11 mouse cellular contexts compared by ENCODE assay signal in genomic region chr7:74065449-74066099, GRCm38 (mm10). TPM values are rescaled to one million over a fixed set of nuclear protein-coding genes. Genes with fewer than 3 reads are reported as not detected.
A peak's percentile ranks its signal among the peaks of the same experiment; 100 is the strongest.
DNase-seq lines count a peak whose midpoint lies in the region; ATAC-seq and TF ChIP-seq lines count a peak whose summit lies in the region.
"Had no signal": no experiment of that assay in that cellular context is flagged by ENCODE, and none has a peak within 500 bp of the region (broad histone marks: within the 10 kb centered on the region; RNA-seq: fewer than 3 reads in every experiment).

No protein-coding gene starts in this region.

- intact Hi-C loops in gastrocnemius, adult 2 months (cut with DNase I): no loop called here

- peak; percentile 22 for DNase-seq in gastrocnemius, adult 2 months
- no peak for DNase-seq in gastrocnemius, adult 18-20 months (ENCODE audit: low spot score)
- DNase-seq in embryonic facial prominence, embryonic 14.5 days (ENCODE audit: low spot score): peak; percentile 79
- peak; percentile 8 to 14 for DNase-seq in kidney, adult 8-10 months
- no peak for DNase-seq in layer of hippocampus, postnatal 14 days (ENCODE audit: low spot score in 2 of 2)
- DNase-seq in adrenal gland, adult (ENCODE audit: inconsistent age in 2 of 2, low spot score in 1 of 2): no peak
- no peak for DNase-seq in thymus, postnatal 36 days

- peaks cover 11% of the 10 kb centered on the region for H3K4me1 ChIP-seq in embryonic facial prominence, embryonic 14.5 days (ENCODE audit: control insufficient read depth, insufficient read depth, low read length)
- peaks cover 12% of the 10 kb centered on the region for H3K4me1 ChIP-seq in limb, embryonic 15.5 days
- H3K4me1 ChIP-seq: liver, embryonic 12.5 days had no signal

- 32% methylated on average over 4 of the region's 4 CpGs for WGBS in embryonic facial prominence, embryonic 14.5 days
- 20% methylated on average over 4 of the region's 4 CpGs for WGBS in limb, embryonic 15.5 days

- no peak overlapping the region for H3K9ac ChIP-seq in embryonic facial prominence, embryonic 14.5 days (ENCODE audit: low read depth, low read length)
- H3K9ac ChIP-seq in limb, embryonic 15.5 days: no peak overlapping the region
- H3K9ac ChIP-seq: liver, embryonic 12.5 days had no signal

- no peaks in the 10 kb centered on the region for H3K9me3 ChIP-seq in embryonic facial prominence, embryonic 14.5 days (ENCODE audit: control insufficient read depth, low read length)
- H3K9me3 ChIP-seq in limb, embryonic 15.5 days: no peaks in the 10 kb centered on the region
- H3K9me3 ChIP-seq: liver, embryonic 12.5 days had no signal

- no peak for ATAC-seq in embryonic facial prominence, embryonic 14.5 days (ENCODE audit: low read depth)
- ATAC-seq in limb, embryonic 15.5 days (ENCODE audit: insufficient number of reproducible peaks, low FRiP score, low TSS enrichment, low read depth): 0 out of 2 replicates have a peak, but pooled peaks have one; percentile 30
- ATAC-seq: intestine, postnatal 0 days; liver, embryonic 12.5 days had no signal

- H3K27me3 ChIP-seq in embryonic facial prominence, embryonic 14.5 days (replicated peaks; ENCODE audit: control insufficient read depth, insufficient read depth, low read length): no peaks in the 10 kb centered on the region
- no peaks in the 10 kb centered on the region for H3K27me3 ChIP-seq in limb, embryonic 15.5 days
- H3K27me3 ChIP-seq: liver, embryonic 12.5 days had no signal

- H3K4me3 ChIP-seq in gastrocnemius, adult 2 months: no peak overlapping the region
- no peak overlapping the region for H3K4me3 ChIP-seq in embryonic facial prominence, embryonic 14.5 days (ENCODE audit: low read depth, low read length)
- H3K4me3 ChIP-seq in limb, embryonic 15.5 days: no peak overlapping the region
- H3K4me3 ChIP-seq: liver, embryonic 12.5 days had no signal

- no peak overlapping the region for H3K4me2 ChIP-seq in embryonic facial prominence, embryonic 14.5 days (ENCODE audit: low read depth, low read length)
- no peak overlapping the region for H3K4me2 ChIP-seq in limb, embryonic 15.5 days
- H3K4me2 ChIP-seq: liver, embryonic 12.5 days had no signal

- H3K27ac ChIP-seq in gastrocnemius, adult 2 months: 0 out of 2 replicates have a peak overlapping the region, but pooled peaks have one; percentile 6
- H3K27ac ChIP-seq in embryonic facial prominence, embryonic 14.5 days (replicated peaks; ENCODE audit: low read depth, low read length): 0 out of 2 replicates have a peak overlapping the region, but pooled peaks have one; percentile 36
- H3K27ac ChIP-seq in limb, embryonic 15.5 days: peak overlapping the region; percentile 54
- H3K27ac ChIP-seq: liver, embryonic 12.5 days had no signal

- no peaks in the 10 kb centered on the region for H3K36me3 ChIP-seq in embryonic facial prominence, embryonic 14.5 days (ENCODE audit: control insufficient read depth, insufficient read depth, low read length)
- H3K36me3 ChIP-seq in limb, embryonic 15.5 days: no peaks in the 10 kb centered on the region
- H3K36me3 ChIP-seq: liver, embryonic 12.5 days had no signal

- no peak for TF ChIP-seq CTCF in gastrocnemius, adult 2 months (IDR thresholded peaks at IDR 0.05)

RNA-seq across cellular contexts. Expression of gene St8sia2, which starts 52.1 kb away (rescaled TPM):
- under 1 TPM; 0.33 to 0.42 TPM for total RNA-seq in gastrocnemius, adult 2 months (2021)
- total RNA-seq in gastrocnemius, adult 18-20 months (2021): under 1 TPM; 0.09 to 0.24 TPM
- polyA plus RNA-seq in embryonic facial prominence, embryonic 14.5 days (2014; fragmentation: Nextera tagmentation; extraction: Ambion mirVana): 17.7 and 20.1 TPM in 2 replicates
- 11.5 and 13.0 TPM in 2 replicates for polyA plus RNA-seq in limb, embryonic 15.5 days (2015; fragmentation: Nextera tagmentation; extraction: Ambion mirVana)
- 1 to 10 TPM; 4.0 to 4.4 TPM for total RNA-seq in layer of hippocampus, postnatal 14 days (2021)
- total RNA-seq: monocyte, adult 5-6 weeks had no signal

Comparison
In these comparisons a context has a peak if more than half of its experiments do, and no peak if none do; other contexts are left out.
1. DNase-seq: peak in gastrocnemius, adult 2 months (single experiment), embryonic facial prominence, embryonic 14.5 days (single experiment) and kidney, adult 8-10 months (2 of 2); none in gastrocnemius, adult 18-20 months (single experiment), layer of hippocampus, postnatal 14 days (0 of 2), adrenal gland, adult (0 of 2) and thymus, postnatal 36 days (0 of 2).
2. Peak in every context shown above with its lines, with median percentiles within 50 percentile points of each other: H3K27ac ChIP-seq.